In genomic region chr11:78245261-78245626, GRCm38 (mm10) we compare ENCODE assay signal across 8 mouse cellular contexts. TPM values are rescaled to one million over a fixed set of nuclear protein-coding genes. Genes with fewer than 3 reads are reported as not detected.
A peak's percentile ranks its signal among the peaks of the same experiment; 100 is the strongest.
DNase-seq lines count a peak whose midpoint lies in the region; ATAC-seq and TF ChIP-seq lines count a peak whose summit lies in the region.

No protein-coding gene starts in this region.

- peak overlapping the region; percentile 94 for H3K27ac ChIP-seq in heart, embryonic 10.5 days
- H3K27ac ChIP-seq in forebrain, embryonic 12.5 days = peak overlapping the region; percentile 84
- peak overlapping the region; percentile 96 for H3K27ac ChIP-seq in liver, embryonic 15.5 days (replicated peaks)

- intact Hi-C loops in heart, postnatal 25 days (cut with DNase I) = no loop called here

- no peaks in the 10 kb centered on the region for H3K27me3 ChIP-seq in heart, embryonic 10.5 days (ENCODE audit: insufficient read depth, poor library complexity, severe bottlenecking)
- H3K27me3 ChIP-seq in E14TG2a.4 (ENCODE audit: insufficient read depth, low read length) = no peaks in the 10 kb centered on the region
- no peaks in the 10 kb centered on the region for H3K27me3 ChIP-seq in forebrain, embryonic 12.5 days
- no peaks in the 10 kb centered on the region for H3K27me3 ChIP-seq in liver, embryonic 15.5 days

- peak overlapping the region; percentile 98 for H3K4me3 ChIP-seq in heart, embryonic 10.5 days
- peak overlapping the region; percentile 99 for H3K4me3 ChIP-seq in E14TG2a.4 (replicated peaks; ENCODE audit: low read length)
- peak overlapping the region; percentile 91 for H3K4me3 ChIP-seq in forebrain, embryonic 12.5 days (replicated peaks)
- H3K4me3 ChIP-seq in liver, embryonic 15.5 days (replicated peaks) = peak overlapping the region; percentile 90

- H3K4me2 ChIP-seq in forebrain, embryonic 12.5 days = peak overlapping the region; percentile 86
- H3K4me2 ChIP-seq in liver, embryonic 15.5 days = peak overlapping the region; percentile 80

- ATAC-seq in forebrain, embryonic 12.5 days (ENCODE audit: low FRiP score) = peak; percentile 62
- ATAC-seq in liver, embryonic 15.5 days (ENCODE audit: insufficient read depth) = peak; percentile 19
- ATAC-seq in monocyte, adult 5-6 weeks (replicated peaks; ENCODE audit: insufficient number of reproducible peaks, low FRiP score, low TSS enrichment, poor library complexity, severe bottlenecking) = no peak

- peaks cover 20% of the 10 kb centered on the region for H3K4me1 ChIP-seq in heart, embryonic 10.5 days
- peaks cover 76% of the 10 kb centered on the region for H3K4me1 ChIP-seq in E14TG2a.4 (replicated peaks; ENCODE audit: low read depth, low read length)
- H3K4me1 ChIP-seq in forebrain, embryonic 12.5 days = peaks cover 41% of the 10 kb centered on the region
- H3K4me1 ChIP-seq in liver, embryonic 15.5 days (replicated peaks) = peaks cover 43% of the 10 kb centered on the region

- 0% methylated on average over 19 of the region's 19 CpGs for WGBS in heart, embryonic 10.5 days
- under 1% methylated on average over 19 of the region's 19 CpGs for WGBS in forebrain, embryonic 12.5 days
- WGBS in liver, embryonic 15.5 days (ENCODE audit: insufficient replicate concordance) = under 1% methylated on average over 19 of the region's 19 CpGs

- no peak for TF ChIP-seq CTCF in E14TG2a.4 (conservative IDR thresholded peaks at IDR 0.05; ENCODE audit: low read length)

- peaks cover 16% of the 10 kb centered on the region for H3K36me3 ChIP-seq in heart, embryonic 10.5 days
- peaks cover 37% of the 10 kb centered on the region for H3K36me3 ChIP-seq in E14TG2a.4 (ENCODE audit: insufficient read depth, low read length)
- peaks cover 11% of the 10 kb centered on the region for H3K36me3 ChIP-seq in forebrain, embryonic 12.5 days (replicated peaks)
- peaks cover 12% of the 10 kb centered on the region for H3K36me3 ChIP-seq in liver, embryonic 15.5 days (replicated peaks)

- H3K9me3 ChIP-seq in heart, embryonic 10.5 days = no peaks in the 10 kb centered on the region
- H3K9me3 ChIP-seq in E14TG2a.4 (ENCODE audit: low read length) = no peaks in the 10 kb centered on the region
- no peaks in the 10 kb centered on the region for H3K9me3 ChIP-seq in forebrain, embryonic 12.5 days
- H3K9me3 ChIP-seq in liver, embryonic 15.5 days (replicated peaks) = no peaks in the 10 kb centered on the region

- no peak for DNase-seq in heart, embryonic 10.5 days (ENCODE audit: low spot score)
- no peak for DNase-seq in heart, postnatal 25 days (ENCODE audit: low spot score)
- no peak for DNase-seq in adrenal gland, postnatal 36 days
- no peak for DNase-seq in ovary, postnatal 36 days (ENCODE audit: low spot score)

- H3K9ac ChIP-seq in forebrain, embryonic 12.5 days = peak overlapping the region; percentile 89
- H3K9ac ChIP-seq in liver, embryonic 15.5 days = peak overlapping the region; percentile 88

RNA-seq across cellular contexts. Expression of gene Sdf2, which starts 0.3 kb away (rescaled TPM):
- 44.0 and 49.0 TPM in 2 replicates for polyA plus RNA-seq in heart, embryonic 10.5 days (2016; fragmentation: Nextera tagmentation; extraction: Ambion mirVana)
- 10 to 100 TPM; 47.5 to 48.0 TPM for total RNA-seq in heart, postnatal 25 days (2021)
- 45.1 and 48.3 TPM in 2 replicates for polyA plus RNA-seq in forebrain, embryonic 12.5 days (2016; fragmentation: Nextera tagmentation; extraction: Ambion mirVana)
- polyA plus RNA-seq in liver, embryonic 15.5 days (2015; fragmentation: Nextera tagmentation; extraction: Ambion mirVana) = 29.0 and 33.7 TPM in 2 replicates
- total RNA-seq in adrenal gland, postnatal 36 days (2021) = 100 to 1,000 TPM; 107 to 112 TPM
- 43.1 to 61.5 TPM (median 48.3 TPM) in 3 replicates for total RNA-seq in monocyte, adult 5-6 weeks (2017)

RNA-seq across cellular contexts. Expression of gene Supt6, which starts 0.5 kb away (rescaled TPM):
- polyA plus RNA-seq in heart, embryonic 10.5 days (2016; fragmentation: Nextera tagmentation; extraction: Ambion mirVana) = 28.3 and 29.1 TPM in 2 replicates
- 10 to 100 TPM; 26.9 to 28.1 TPM for total RNA-seq in heart, postnatal 25 days (2021)
- polyA plus RNA-seq in forebrain, embryonic 12.5 days (2016; fragmentation: Nextera tagmentation; extraction: Ambion mirVana) = 38.9 and 43.2 TPM in 2 replicates
- polyA plus RNA-seq in liver, embryonic 15.5 days (2015; fragmentation: Nextera tagmentation; extraction: Ambion mirVana) = 9.5 and 9.8 TPM in 2 replicates
- total RNA-seq in adrenal gland, postnatal 36 days (2021) = 10 to 100 TPM; 57.2 to 76.6 TPM
- 54.5 to 84.6 TPM (median 59.8 TPM) in 3 replicates for total RNA-seq in monocyte, adult 5-6 weeks (2017)

RNA-seq across cellular contexts. Expression of gene 2610507B11Rik, which starts 16.3 kb away (rescaled TPM):
- polyA plus RNA-seq in heart, embryonic 10.5 days (2016; fragmentation: Nextera tagmentation; extraction: Ambion mirVana) = 69.3 and 76.7 TPM in 2 replicates
- 100 to 1,000 TPM; 190 to 210 TPM for total RNA-seq in heart, postnatal 25 days (2021)
- 79.8 and 93.9 TPM in 2 replicates for polyA plus RNA-seq in forebrain, embryonic 12.5 days (2016; fragmentation: Nextera tagmentation; extraction: Ambion mirVana)
- polyA plus RNA-seq in liver, embryonic 15.5 days (2015; fragmentation: Nextera tagmentation; extraction: Ambion mirVana) = 24.8 and 28.4 TPM in 2 replicates
- 100 to 1,000 TPM; 150 to 176 TPM for total RNA-seq in adrenal gland, postnatal 36 days (2021)
- total RNA-seq in monocyte, adult 5-6 weeks (2017) = 77.6 to 107 TPM (median 97.1 TPM) in 3 replicates

RNA-seq across cellular contexts. Expression of gene BC030499, which starts 45.4 kb away (rescaled TPM):
- polyA plus RNA-seq in heart, embryonic 10.5 days (2016; fragmentation: Nextera tagmentation; extraction: Ambion mirVana) = 0.23 and 0.69 TPM in 2 replicates
- total RNA-seq in heart, postnatal 25 days (2021) = 1 to 10 TPM in 1 of 2 experiments, under 1 TPM in 1; 0.98 to 1.5 TPM
- 0.41 and 0.52 TPM in 2 replicates for polyA plus RNA-seq in forebrain, embryonic 12.5 days (2016; fragmentation: Nextera tagmentation; extraction: Ambion mirVana)
- polyA plus RNA-seq in liver, embryonic 15.5 days (2015; fragmentation: Nextera tagmentation; extraction: Ambion mirVana) = 0.22 TPM in 1 of 2 replicates, not detected in the other
- total RNA-seq in adrenal gland, postnatal 36 days (2021) = 1 to 10 TPM in 1 of 2 experiments, under 1 TPM in 1; 0.99 to 1.3 TPM
- total RNA-seq in monocyte, adult 5-6 weeks (2017) = 1.2 TPM in 1 of 3 replicates, not detected in the others

RNA-seq across cellular contexts. Expression of gene Proca1, which starts 52.1 kb away (rescaled TPM):
- 2.9 and 3.3 TPM in 2 replicates for polyA plus RNA-seq in heart, embryonic 10.5 days (2016; fragmentation: Nextera tagmentation; extraction: Ambion mirVana)
- 1 to 10 TPM in 1 of 2 experiments, under 1 TPM in 1; 0.31 to 1.1 TPM for total RNA-seq in heart, postnatal 25 days (2021)
- polyA plus RNA-seq in forebrain, embryonic 12.5 days (2016; fragmentation: Nextera tagmentation; extraction: Ambion mirVana) = 1.4 and 1.5 TPM in 2 replicates
- polyA plus RNA-seq in liver, embryonic 15.5 days (2015; fragmentation: Nextera tagmentation; extraction: Ambion mirVana) = 0.24 and 0.55 TPM in 2 replicates
- 10 to 100 TPM; 14.1 to 15.2 TPM for total RNA-seq in adrenal gland, postnatal 36 days (2021)
- not detected in 3 replicates for total RNA-seq in monocyte, adult 5-6 weeks (2017)
